Mouse (Mus musculus) Patski (cell line): ENCODE measurements around the gene Stag2. TPM values are rescaled to one million over a fixed set of nuclear protein-coding genes. Genes with fewer than 3 reads are reported as not detected.

ENCODE experiments used
- ATAC-seq: fragments of 100-300 bp; one replicate; pipeline ENCODE4 v1.8.0; 2021
- CTCF ChIA-PET: fragments of 350-600 bp; sonication (Branson Sonifier 250); formaldehyde crosslinking; loops from one replicate; lab custom pipeline; 2022; ENCODE audit warnings: inconsistent platforms; lab: Charles Lee
- POLR2A ChIA-PET: fragments of 350-600 bp; sonication (Branson Sonifier 250); formaldehyde crosslinking; loops from one replicate; lab custom pipeline; 2022; ENCODE audit warnings: antibody characterized with exemption, inconsistent platforms; lab: Charles Lee
- DNase-seq: peaks from one replicate; pipeline ENCODE4 v3.0.0-alpha.2; 2011; ENCODE audit warnings: low read depth, low spot score
- H3K27me3 ChIP-seq: fragments of 371-371 bp; one replicate; pipeline ENCODE4 v1.5.1; 2021
- CTCF ChIP-seq: fragments of 100-300 bp; IDR thresholded peaks from one replicate; pipeline ENCODE4 v1.5.1; 2021
- in situ Hi-C: fragments of 300-500 bp; cut with MboI; formaldehyde crosslinking; loops from 3 replicates; pipeline ENCODE4 v1.11.1; 2018; ENCODE audit warnings: low pct_unique_long_range_greater_than_20kb, mixed read lengths
- polyA plus RNA-seq: library from polyadenylated mRNA; unstranded; gene quantifications from one replicate; pipeline ENCODE4 v1.2.3, GENCODE M21; 2021

Gene Stag2
- 52.0 TPM for polyA plus RNA-seq

GRCm38 (mm10) chrX:42148788-42149556 lies at the start of gene Stag2:
Stag2 (plus strand) TSS chrX:42149317.
- ATAC-seq (peak; percentile 72), DNase-seq (no peak)
- TF ChIP-seq CTCF = no peak
- ChIA-PET POLR2A (interaction anchor here (0.7 kb wide), 1 partner anchor 87 kb away, joined by 4 read pairs; no protein-coding TSS in a partner anchor), CTCF (no interaction called here)
- H3K27me3 ChIP-seq = peaks cover 11% of the 10 kb centered on the region
- in situ Hi-C loops = no loop called here

- DNase-seq = no peak
- ChIA-PET CTCF (interaction anchor here (1.5 kb wide), 1 partner anchor 48 kb away, joined by 3 read pairs; no protein-coding TSS in a partner anchor), POLR2A (no interaction called here)
Measured at GRCm38 (mm10) chrX:42107137-42107536, 42.0 kb upstream of the Stag2 start.

GRCm38 (mm10) chrX:42110585-42110984 lies 38.5 kb upstream of the Stag2 start:
- TF ChIP-seq CTCF = no peak
- ChIA-PET POLR2A (no interaction called here), CTCF (no interaction called here)
- in situ Hi-C loops = no loop called here
- H3K27me3 ChIP-seq = peaks cover 28% of the 10 kb centered on the region
- no peak for ATAC-seq
- DNase-seq = no peak

More at GRCm38 (mm10) chrX:42107137-42107536, 42.0 kb upstream of the Stag2 start:
- no peak for ATAC-seq
- in situ Hi-C loops = no loop called here
- peaks cover 34% of the 10 kb centered on the region for H3K27me3 ChIP-seq
- TF ChIP-seq CTCF = no peak

- ChIA-PET POLR2A (no interaction called here), CTCF (no interaction called here)
- TF ChIP-seq CTCF = no peak
- ATAC-seq = no peak
- H3K27me3 ChIP-seq = peaks cover 31% of the 10 kb centered on the region
- in situ Hi-C loops = no loop called here
- DNase-seq = no peak
Measured at GRCm38 (mm10) chrX:42119442-42120048, 29.6 kb upstream of the Stag2 start.

- POLR2A ChIA-PET = no interaction called here
- CTCF ChIA-PET = no interaction called here
- H3K27me3 ChIP-seq = peaks cover 12% of the 10 kb centered on the region
- DNase-seq = no peak
- no peak for ATAC-seq
- no peak for TF ChIP-seq CTCF
- in situ Hi-C loops = no loop called here
Measured at GRCm38 (mm10) chrX:42124963-42125697, 24.0 kb upstream of the Stag2 start.

- ChIA-PET POLR2A (no interaction called here), CTCF (interaction anchor here (1.3 kb wide), 1 partner anchor 41 kb away, joined by 3 read pairs; no protein-coding TSS in a partner anchor)
- DNase-seq (no peak), ATAC-seq (peak; percentile 79)
- no peak for TF ChIP-seq CTCF
- H3K27me3 ChIP-seq = peaks cover 8% of the 10 kb centered on the region
- in situ Hi-C loops = loop anchor here (5.0 kb wide), 1 partner anchor 108 kb away; no protein-coding TSS in a partner anchor
Measured at GRCm38 (mm10) chrX:42139882-42140281, 9.2 kb upstream of the Stag2 start.

GRCm38 (mm10) chrX:42142620-42143019 lies 6.5 kb upstream of the Stag2 start:
- POLR2A ChIA-PET = no interaction called here
- CTCF ChIA-PET = no interaction called here
- DNase-seq = no peak
- in situ Hi-C loops = loop anchor here (5.0 kb wide), 1 partner anchor 110 kb away; no protein-coding TSS in a partner anchor
- H3K27me3 ChIP-seq = peaks cover 8% of the 10 kb centered on the region
- no peak for TF ChIP-seq CTCF
- ATAC-seq = no peak

- CTCF ChIA-PET = no interaction called here
- peaks cover 8% of the 10 kb centered on the region for H3K27me3 ChIP-seq
- ATAC-seq (no peak), DNase-seq (no peak)
- no peak for TF ChIP-seq CTCF
- POLR2A ChIA-PET = no interaction called here
- in situ Hi-C loops = loop anchor here (5.0 kb wide), 1 partner anchor 112 kb away; no protein-coding TSS in a partner anchor
Measured at GRCm38 (mm10) chrX:42143991-42144390, 5.1 kb upstream of the Stag2 start.

GRCm38 (mm10) chrX:42148016-42148451 lies 1.1 kb upstream of the Stag2 start:
- TF ChIP-seq CTCF = no peak
- DNase-seq (no peak), ATAC-seq (no peak)
- H3K27me3 ChIP-seq = peaks cover 8% of the 10 kb centered on the region
- in situ Hi-C loops = no loop called here
- CTCF ChIA-PET = no interaction called here
- POLR2A ChIA-PET = no interaction called here
